Mouse (Mus musculus): ENCODE results near the gene Nexn.

- TF ChIP-seq CTCF (IDR thresholded peaks at IDR 0.05; ENCODE audit: extremely low read depth, insufficient read depth, low read length): no peak
- TF ChIP-seq POLR2A (IDR thresholded peaks at IDR 0.05; ENCODE audit: extremely low read depth, insufficient read depth, low read length): no peak
Observed at GRCm38 (mm10) chr3:152309250-152309645, 43.1 kb upstream of the Nexn start.
